Mouse (Mus musculus) mesoderm, embryonic 11.5 days (tissue): ENCODE results near the gene Tagln2.
A peak's percentile ranks its signal among the peaks of the same experiment; 100 is the strongest.

ENCODE experiments used
- DNase-seq: peaks from one replicate; pipeline ENCODE4 v3.0.0-alpha.2; 2012; ENCODE audit warnings: low read depth, low spot score

Gene Tagln2

GRCm38 (mm10) chr1:172499765-172500441 is at the start of gene Tagln2:
Gene Tagln2 (plus strand): TSS chr1:172500047.
- peak; percentile 79 for DNase-seq

GRCm38 (mm10) chr1:172450226-172450625 is 49.6 kb upstream of the Tagln2 start:
- DNase-seq = no peak

GRCm38 (mm10) chr1:172450848-172451470 is 48.9 kb upstream of the Tagln2 start:
- DNase-seq = peak; percentile 59

- DNase-seq = no peak
These were observed 46.9 kb upstream of the Tagln2 start for GRCm38 (mm10) chr1:172452911-172453310.

- DNase-seq = no peak
These were observed 46.0 kb upstream of the Tagln2 start for GRCm38 (mm10) chr1:172453810-172454209.

- DNase-seq = no peak
These were observed 44.4 kb upstream of the Tagln2 start for GRCm38 (mm10) chr1:172455416-172455815.

GRCm38 (mm10) chr1:172456001-172456677 is 43.7 kb upstream of the Tagln2 start:
- no peak for DNase-seq

- DNase-seq = no peak
These were observed 42.7 kb upstream of the Tagln2 start for GRCm38 (mm10) chr1:172457196-172457595.

- no peak for DNase-seq
These were observed 41.8 kb upstream of the Tagln2 start for GRCm38 (mm10) chr1:172458041-172458440.

- DNase-seq = no peak
These were observed 38.2 kb upstream of the Tagln2 start for GRCm38 (mm10) chr1:172461602-172462001.

- no peak for DNase-seq
These were observed 37.3 kb upstream of the Tagln2 start for GRCm38 (mm10) chr1:172462534-172462933.

GRCm38 (mm10) chr1:172463387-172464333 is 36.2 kb upstream of the Tagln2 start:
- DNase-seq = no peak

- no peak for DNase-seq
These were observed 31.5 kb upstream of the Tagln2 start for GRCm38 (mm10) chr1:172468301-172468877.

GRCm38 (mm10) chr1:172469373-172469772 is 30.5 kb upstream of the Tagln2 start:
- DNase-seq = no peak

- no peak for DNase-seq
These were observed 29.9 kb upstream of the Tagln2 start for GRCm38 (mm10) chr1:172469810-172470448.

- DNase-seq = no peak
These were observed 26.9 kb upstream of the Tagln2 start for GRCm38 (mm10) chr1:172472909-172473308.

GRCm38 (mm10) chr1:172474196-172474595 is 25.7 kb upstream of the Tagln2 start:
- DNase-seq = no peak

GRCm38 (mm10) chr1:172475054-172475741 is 24.6 kb upstream of the Tagln2 start, which contains the start of gene Slamf9:
Gene Slamf9 (plus strand): TSS chr1:172475358.
- DNase-seq = no peak

- no peak for DNase-seq
These were observed 21.8 kb upstream of the Tagln2 start for GRCm38 (mm10) chr1:172478020-172478419.

- no peak for DNase-seq
These were observed 19.5 kb upstream of the Tagln2 start for GRCm38 (mm10) chr1:172480376-172480775.
